Mouse (Mus musculus) urinary bladder, adult 2 months (tissue): Measurements from ENCODE around the gene Sf3b3. TPM values are rescaled to one million over a fixed set of nuclear protein-coding genes. Genes with fewer than 3 reads are reported as not detected.
"Not testable (repeated sequence)": the region's sequence is repeated elsewhere in the genome, so short reads cannot be mapped to it uniquely, and the experiment has no call there.

ENCODE experiments used
- DNase-seq: peaks from one replicate; pipeline ENCODE4 v3.0.0; 2022; ENCODE audit warnings: low spot score
- polyA plus RNA-seq: library from polyadenylated mRNA; depleted of rRNA; stranded (reverse); fragments of >200 nt; gene quantifications from 2 replicates; pipeline ENCODE4 v1.2.3, GENCODE M21; 2012; rRNA removed

Gene Sf3b3
- polyA plus RNA-seq = 32.3 and 37.1 TPM in 2 replicates

GRCm38 (mm10) chr8:110846405-110847170 is at the start of gene Sf3b3, which contains the start of gene Cog4:
TSS of gene Sf3b3 (minus strand) at chr8:110846787.
TSS of gene Cog4 (plus strand) at chr8:110846600.
- peak; percentile 80 for DNase-seq

GRCm38 (mm10) chr8:110895812-110896211 is 49.2 kb upstream of the Sf3b3 start:
- no peak for DNase-seq

- DNase-seq = no peak
Observed at GRCm38 (mm10) chr8:110895254-110895653, 48.7 kb upstream of the Sf3b3 start.

- DNase-seq = no peak
Observed at GRCm38 (mm10) chr8:110894851-110895250, 48.3 kb upstream of the Sf3b3 start.

GRCm38 (mm10) chr8:110892913-110893312 is 46.3 kb upstream of the Sf3b3 start:
- DNase-seq = no peak

- no peak for DNase-seq
Observed at GRCm38 (mm10) chr8:110892040-110892439, 45.5 kb upstream of the Sf3b3 start.

- no peak for DNase-seq
Observed at GRCm38 (mm10) chr8:110889904-110890470, 43.4 kb upstream of the Sf3b3 start.

GRCm38 (mm10) chr8:110888860-110889259 is 42.3 kb upstream of the Sf3b3 start:
- no peak for DNase-seq

GRCm38 (mm10) chr8:110888441-110888840 is 41.9 kb upstream of the Sf3b3 start:
- DNase-seq = no peak

- DNase-seq = no peak
Observed at GRCm38 (mm10) chr8:110887551-110887950, 41.0 kb upstream of the Sf3b3 start.

GRCm38 (mm10) chr8:110886634-110887033 is 40.0 kb upstream of the Sf3b3 start:
- DNase-seq = no peak

- no peak for DNase-seq
Observed at GRCm38 (mm10) chr8:110883824-110884223, 37.2 kb upstream of the Sf3b3 start.

GRCm38 (mm10) chr8:110881741-110882310 is 35.2 kb upstream of the Sf3b3 start:
- no peak for DNase-seq

GRCm38 (mm10) chr8:110877862-110878261 is 31.3 kb upstream of the Sf3b3 start:
- DNase-seq = no peak

- no peak for DNase-seq
Observed at GRCm38 (mm10) chr8:110870501-110870900, 23.9 kb upstream of the Sf3b3 start.

- not testable (repeated sequence) for DNase-seq
Observed at GRCm38 (mm10) chr8:110861347-110862025, 14.9 kb upstream of the Sf3b3 start.

- no peak for DNase-seq
Observed at GRCm38 (mm10) chr8:110859651-110860501, 13.3 kb upstream of the Sf3b3 start.

- no peak for DNase-seq
Observed at GRCm38 (mm10) chr8:110856760-110857461, 10.3 kb upstream of the Sf3b3 start.

GRCm38 (mm10) chr8:110856073-110856472 is 9.5 kb upstream of the Sf3b3 start:
- not testable (repeated sequence) for DNase-seq

GRCm38 (mm10) chr8:110851186-110851585 is 4.6 kb upstream of the Sf3b3 start:
- no peak for DNase-seq
